Comparison of ENCODE assay signal across 8 mouse cellular contexts in genomic region chr8:78023467-78023866, GRCm38 (mm10).
A peak's percentile ranks its signal among the peaks of the same experiment; 100 is the strongest.
DNase-seq lines count a peak whose midpoint lies in the region; ATAC-seq lines count a peak whose summit lies in the region.
"Had no signal": no experiment of that assay in that cellular context is flagged by ENCODE, and none has a peak within 500 bp of the region (broad histone marks: within the 10 kb centered on the region; RNA-seq: fewer than 3 reads in every experiment).

No protein-coding gene starts in this region.

- H3K27ac ChIP-seq in limb, embryonic 12.5 days: peak overlapping the region; percentile 64
- H3K27ac ChIP-seq in limb, embryonic 10.5 days: no peak overlapping the region
- H3K27ac ChIP-seq in embryonic facial prominence, embryonic 13.5 days: peak overlapping the region; percentile 22; the same call in 1 of the 2 replicates
- H3K27ac ChIP-seq in kidney, embryonic 14.5 days (ENCODE audit: low read depth, low read length): peak overlapping the region; percentile 83; the same call in 1 of the 2 replicates

- peak overlapping the region; percentile 10 for H3K4me2 ChIP-seq in limb, embryonic 12.5 days
- no peak overlapping the region for H3K4me2 ChIP-seq in embryonic facial prominence, embryonic 13.5 days
- H3K4me2 ChIP-seq in kidney, embryonic 14.5 days (replicated peaks; ENCODE audit: low read depth, low read length): no peak overlapping the region

- H3K27me3 ChIP-seq in limb, embryonic 12.5 days: no peaks in the 10 kb centered on the region
- H3K27me3 ChIP-seq in limb, embryonic 10.5 days (ENCODE audit: low read depth, poor library complexity, severe bottlenecking): no peaks in the 10 kb centered on the region
- no peaks in the 10 kb centered on the region for H3K27me3 ChIP-seq in embryonic facial prominence, embryonic 13.5 days
- no peaks in the 10 kb centered on the region for H3K27me3 ChIP-seq in kidney, embryonic 14.5 days (ENCODE audit: control insufficient read depth, insufficient read depth, low read length)

- DNase-seq in limb, embryonic 10.5 days (ENCODE audit: low spot score): no peak
- peak; percentile 43 for DNase-seq in mesoderm, embryonic 11.5 days (ENCODE audit: low read depth, low spot score)
- no peak for DNase-seq in right cerebral cortex, postnatal 4 days
- DNase-seq in left cerebral cortex, adult 11 months (ENCODE audit: low spot score): no peak
- DNase-seq: thymus, adult 2 months had no signal

- peak; percentile 76; the same call in 1 of the 2 replicates for ATAC-seq in limb, embryonic 12.5 days (ENCODE audit: insufficient number of reproducible peaks, insufficient read depth, low FRiP score, low TSS enrichment, low read depth)
- no peak for ATAC-seq in embryonic facial prominence, embryonic 13.5 days (ENCODE audit: insufficient number of reproducible peaks, insufficient read depth, low FRiP score, low TSS enrichment, low read depth)
- peak; percentile 92 for ATAC-seq in kidney, embryonic 14.5 days (ENCODE audit: low FRiP score, low TSS enrichment)

- H3K4me1 ChIP-seq in limb, embryonic 12.5 days (replicated peaks): peaks cover 17% of the 10 kb centered on the region
- peaks cover 12% of the 10 kb centered on the region; the same call in 1 of the 2 replicates for H3K4me1 ChIP-seq in limb, embryonic 10.5 days
- peaks cover 16% of the 10 kb centered on the region for H3K4me1 ChIP-seq in embryonic facial prominence, embryonic 13.5 days
- peaks cover 14% of the 10 kb centered on the region for H3K4me1 ChIP-seq in kidney, embryonic 14.5 days (ENCODE audit: control insufficient read depth, insufficient read depth, low read length)

- H3K36me3 ChIP-seq in limb, embryonic 12.5 days: no peaks in the 10 kb centered on the region
- no peaks in the 10 kb centered on the region for H3K36me3 ChIP-seq in limb, embryonic 10.5 days
- no peaks in the 10 kb centered on the region for H3K36me3 ChIP-seq in embryonic facial prominence, embryonic 13.5 days
- H3K36me3 ChIP-seq in kidney, embryonic 14.5 days (ENCODE audit: control insufficient read depth, insufficient read depth, low read length): no peaks in the 10 kb centered on the region

- no peak overlapping the region for H3K9ac ChIP-seq in limb, embryonic 12.5 days (replicated peaks)
- H3K9ac ChIP-seq in embryonic facial prominence, embryonic 13.5 days: no peak overlapping the region
- no peak overlapping the region for H3K9ac ChIP-seq in kidney, embryonic 14.5 days (ENCODE audit: low read depth, low read length)

- H3K9me3 ChIP-seq in limb, embryonic 12.5 days: no peaks in the 10 kb centered on the region
- H3K9me3 ChIP-seq in limb, embryonic 10.5 days (replicated peaks): no peaks in the 10 kb centered on the region
- H3K9me3 ChIP-seq in embryonic facial prominence, embryonic 13.5 days: no peaks in the 10 kb centered on the region
- no peaks in the 10 kb centered on the region for H3K9me3 ChIP-seq in kidney, embryonic 14.5 days (ENCODE audit: control insufficient read depth, low read length)

- WGBS in limb, embryonic 12.5 days: 8% methylated on average over 7 of the region's 7 CpGs
- WGBS in limb, embryonic 10.5 days: 44% methylated on average over 7 of the region's 7 CpGs
- 24% methylated on average over 7 of the region's 7 CpGs for WGBS in embryonic facial prominence, embryonic 13.5 days
- 4% methylated on average over 7 of the region's 7 CpGs for WGBS in kidney, embryonic 14.5 days

- H3K4me3 ChIP-seq in limb, embryonic 12.5 days (replicated peaks): no peak overlapping the region
- H3K4me3 ChIP-seq in limb, embryonic 10.5 days: no peak overlapping the region
- no peak overlapping the region for H3K4me3 ChIP-seq in embryonic facial prominence, embryonic 13.5 days
- H3K4me3 ChIP-seq in kidney, embryonic 14.5 days (ENCODE audit: low read length): no peak overlapping the region
